Mouse (Mus musculus) lung, adult 2 months (tissue): ENCODE data around the gene Alg3. TPM values are rescaled to one million over a fixed set of nuclear protein-coding genes. Genes with fewer than 3 reads are reported as not detected.

ENCODE experiments used
- DNase-seq: peaks from one replicate; pipeline ENCODE4 v3.0.0; 2022
- H3K4me1 ChIP-seq: fragments of 200-500 bp; 2 replicates; pipeline ENCODE4 v1.6.1; 2011; ENCODE audit warnings: low read length; ENCODE audit not compliant: control insufficient read depth, insufficient read depth
- H3K4me3 ChIP-seq: fragments of 200-500 bp; replicated peaks from 2 replicates; pipeline ENCODE3; 2011; ENCODE audit warnings: low read depth, mild to moderate bottlenecking, control low read depth, low read length; ENCODE audit errors: extremely low read depth
- CTCF ChIP-seq: fragments of 200-500 bp; IDR thresholded peaks from 2 replicates; pipeline ENCODE4 v1.5.1; 2011; ENCODE audit warnings: mild to moderate bottlenecking, low read length, control low read depth; ENCODE audit not compliant: insufficient read depth
- POLR2A ChIP-seq: fragments of 200-500 bp; IDR thresholded peaks from 2 replicates; pipeline ENCODE4 v1.6.1; 2011; ENCODE audit warnings: low read depth, mild to moderate bottlenecking, control low read depth, low read length, borderline replicate concordance; ENCODE audit errors: extremely low read depth
- WGBS: fragments of 180-500 bp; shearing (Covaris S2); methylation state at CpG from one replicate; pipeline ENCODE4 v1.1.7; 2018; 5-methylcytosine and 5-hydroxymethylcytosine counted together
- polyA plus RNA-seq: library from polyadenylated mRNA; depleted of rRNA; stranded (reverse); fragments of >200 nt; gene quantifications from 2 replicates; pipeline ENCODE4 v1.2.3, GENCODE M21; 2012

The Alg3 gene
- polyA plus RNA-seq, 1 experiment, result 23.7 TPM

- Histone ChIP-seq H3K4me3 (peak overlapping the region; percentile 78), H3K4me1 (peaks cover 2% of the 10 kb centered on the region; the same call in 1 of the 2 replicates)
- TF ChIP-seq CTCF (no peak), POLR2A (peak; percentile 92)
- under 1% methylated on average over 28 of the region's 28 CpGs for WGBS
- DNase-seq, result peak; percentile 75
Observed at GRCm38 (mm10) chr16:20610501-20611356, 806 bp downstream of the Alg3 start.

DNA sequence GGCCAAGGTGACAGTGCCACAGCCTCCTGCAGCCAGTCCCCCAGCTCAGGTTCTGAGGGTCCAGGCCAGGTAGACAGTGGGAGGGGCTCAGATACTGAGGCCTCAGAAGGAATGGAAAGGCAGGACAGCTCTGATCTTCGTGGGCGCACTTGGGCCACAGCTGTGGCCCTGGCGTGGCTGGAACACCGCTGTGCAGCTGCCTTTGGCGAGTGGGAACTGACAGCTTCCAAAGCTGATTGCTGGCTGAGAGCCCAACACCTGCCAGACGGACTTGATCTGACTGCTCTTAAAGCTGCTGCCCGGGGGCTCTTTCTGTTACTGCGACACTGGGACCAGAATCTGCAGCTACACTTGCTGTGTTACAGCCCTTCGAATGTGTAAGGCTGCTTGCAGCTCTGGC lies 6.8 kb downstream of the Alg3 start:
- TF ChIP-seq POLR2A, result no peak
- TF ChIP-seq CTCF, result no peak
- no peaks in the 10 kb centered on the region for H3K4me1 ChIP-seq
- 73% methylated on average over 9 of the region's 9 CpGs for WGBS

GRCm38 (mm10) chr16:20600511-20600910 lies 11.0 kb downstream of the Alg3 start:
- WGBS, result 64% methylated on average over 5 of the region's 5 CpGs
- no peak for DNase-seq
- Histone ChIP-seq H3K4me3 (no peak overlapping the region), H3K4me1 (no peaks in the 10 kb centered on the region)
- TF ChIP-seq CTCF, result no peak
- no peak for TF ChIP-seq POLR2A

More for the DNA sequence above, 6.8 kb downstream of the Alg3 start:
- H3K4me3 ChIP-seq, result no peak overlapping the region
- no peak for DNase-seq

GRCm38 (mm10) chr16:20596687-20597441 lies 14.7 kb downstream of the Alg3 start:
- no peak for DNase-seq
- TF ChIP-seq POLR2A, result no peak
- TF ChIP-seq CTCF, result no peak
- WGBS, result 61% methylated on average over 7 of the region's 7 CpGs
- Histone ChIP-seq H3K4me3 (no peak overlapping the region), H3K4me1 (no peaks in the 10 kb centered on the region)

- Histone ChIP-seq H3K4me1 (no peaks in the 10 kb centered on the region), H3K4me3 (no peak overlapping the region)
- TF ChIP-seq CTCF, result no peak
- TF ChIP-seq POLR2A, result no peak
- 81% methylated on average over 4 of the region's 4 CpGs for WGBS
- no peak for DNase-seq
Observed at GRCm38 (mm10) chr16:20595737-20596136, 15.8 kb downstream of the Alg3 start.

- WGBS, result 74% methylated on average over 7 of the region's 7 CpGs
- no peak overlapping the region for H3K4me3 ChIP-seq
- TF ChIP-seq POLR2A, result no peak
- no peak for DNase-seq
- peaks cover 1% of the 10 kb centered on the region for H3K4me1 ChIP-seq
Observed at GRCm38 (mm10) chr16:20595060-20595673, 16.4 kb downstream of the Alg3 start.

GRCm38 (mm10) chr16:20591076-20591705 lies 20.3 kb downstream of the Alg3 start:
- no peak for TF ChIP-seq CTCF
- H3K4me3 ChIP-seq, result no peak overlapping the region
- no peak for DNase-seq
- WGBS, result 4% methylated on average over 48 of the region's 48 CpGs
- H3K4me1 ChIP-seq, result peaks cover 3% of the 10 kb centered on the region

DNA sequence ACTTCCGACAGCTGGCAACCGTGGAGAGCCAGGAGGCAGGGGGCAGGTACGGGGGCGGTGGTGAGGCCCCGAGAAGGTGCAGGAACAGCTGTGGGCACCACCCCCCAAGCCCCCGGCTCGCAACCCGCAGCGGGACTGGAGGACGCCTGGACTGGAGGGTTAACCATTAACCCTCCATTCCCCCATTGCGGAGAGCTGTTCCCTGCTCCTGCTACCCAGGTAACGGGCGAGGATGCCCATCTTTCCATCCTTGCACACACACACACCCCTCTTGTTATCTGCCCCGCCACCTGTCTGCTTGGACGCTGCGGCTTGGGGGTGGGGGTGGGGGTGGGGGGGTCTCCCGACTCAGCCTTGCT lies 20.9 kb downstream of the Alg3 start:
- Histone ChIP-seq H3K4me1 (peaks cover 3% of the 10 kb centered on the region), H3K4me3 (no peak overlapping the region)
- DNase-seq, result no peak
- TF ChIP-seq CTCF (no peak), POLR2A (no peak)
- WGBS, result 4% methylated on average over 17 of the region's 17 CpGs

GRCm38 (mm10) chr16:20589939-20590679 lies 21.4 kb downstream of the Alg3 start:
- WGBS, result under 1% methylated on average over 39 of the region's 39 CpGs
- TF ChIP-seq CTCF (no peak), POLR2A (no peak)
- DNase-seq, result no peak
- Histone ChIP-seq H3K4me1 (peaks cover 3% of the 10 kb centered on the region), H3K4me3 (peak overlapping the region; percentile 6)

DNA sequence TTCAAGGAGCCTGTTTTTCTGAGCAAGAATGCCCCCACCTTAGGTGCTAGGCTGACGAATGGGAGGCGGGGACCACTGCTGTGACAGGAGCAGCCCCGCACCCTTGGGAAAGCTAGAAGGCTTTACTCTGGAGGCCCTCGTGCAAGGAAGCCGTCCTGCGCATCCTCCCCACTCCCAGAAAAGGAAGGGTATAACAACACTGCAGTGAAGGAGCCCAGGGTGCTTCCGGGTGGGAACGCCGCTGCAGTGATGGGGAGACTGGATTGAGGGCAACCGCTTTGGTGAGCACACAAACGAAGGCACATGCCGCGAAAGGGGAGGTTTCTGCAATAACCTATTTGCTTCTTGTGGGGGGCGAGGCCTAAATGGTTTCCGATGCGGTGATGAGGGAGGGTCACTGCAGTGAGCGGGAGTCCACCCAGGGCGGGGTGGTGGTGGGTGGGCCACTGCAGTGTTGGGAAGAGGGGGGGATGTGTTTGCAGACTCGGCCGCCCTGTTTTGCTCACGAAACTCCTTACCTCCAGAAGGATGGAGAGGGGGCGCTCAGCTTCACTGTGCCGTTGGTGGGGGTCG lies 22.1 kb downstream of the Alg3 start, which contains the start of gene Vwa5b2:
Vwa5b2 (plus strand) TSS at position 106 of the 573 bp plus-strand sequence.
- H3K4me1 ChIP-seq, result peaks cover 3% of the 10 kb centered on the region
- DNase-seq, result no peak
- WGBS, result 1% methylated on average over 24 of the region's 24 CpGs
- H3K4me3 ChIP-seq, result peak within 1 kb of the TSS; percentile 6
- TF ChIP-seq POLR2A (no peak), CTCF (no peak)
